Mouse (Mus musculus): ENCODE measurements at regions not wholly inside any gene's neighbourhood (a gene's known extent, or its start where the extent isn't known, plus 50 kb on each side); places are given as distances from the start of the nearest gene placed in this dataset.

- ATAC-seq: no peak
- WGBS: 68% methylated on average over 2 of the region's 2 CpGs
- Histone ChIP-seq H3K4me3 (ENCODE audit: low read length) (no peak overlapping the region), H3K4me1 (ENCODE audit: control insufficient read depth, insufficient read depth, low read depth, low read length) (peaks cover 7% of the 10 kb centered on the region), H3K9me3 (ENCODE audit: control insufficient read depth, low read length) (no peaks in the 10 kb centered on the region), H3K27me3 (replicated peaks; ENCODE audit: control insufficient read depth, insufficient read depth, low read length) (no peaks in the 10 kb centered on the region), H3K27ac (ENCODE audit: low read depth, low read length) (no peak overlapping the region), H3K36me3 (ENCODE audit: control insufficient read depth, insufficient read depth, low read length) (no peaks in the 10 kb centered on the region), H3K9ac (ENCODE audit: low read depth, low read length) (no peak overlapping the region), H3K4me2 (ENCODE audit: low read length) (no peak overlapping the region)
Measured at GRCm38 (mm10) chr2:33961566-33961965, 73.8 kb upstream of the Mvb12b start.

- no peak for ATAC-seq
- whole genome bisulfite sequencing: 68% methylated on average over 6 of the region's 6 CpGs
Measured at GRCm38 (mm10) chr2:33957754-33958153, 70.0 kb upstream of the Mvb12b start.

GRCm38 (mm10) chr2:33944301-33944700 is 56.6 kb upstream of the Mvb12b start:
- no peaks in the 10 kb centered on the region for H3K36me3 ChIP-seq (ENCODE audit: control insufficient read depth, insufficient read depth, low read length)
- no peaks in the 10 kb centered on the region for H3K4me1 ChIP-seq (ENCODE audit: control insufficient read depth, insufficient read depth, low read depth, low read length)
- H3K27me3 ChIP-seq (replicated peaks; ENCODE audit: control insufficient read depth, insufficient read depth, low read length): no peaks in the 10 kb centered on the region
- no peak overlapping the region for H3K4me2 ChIP-seq (ENCODE audit: low read length)
- WGBS: 75% methylated on average over 3 of the region's 3 CpGs
- H3K27ac ChIP-seq (ENCODE audit: low read depth, low read length): no peak overlapping the region
- no peak for ATAC-seq
- H3K9ac ChIP-seq (ENCODE audit: low read depth, low read length): no peak overlapping the region
- no peak overlapping the region for H3K4me3 ChIP-seq (ENCODE audit: low read length)
- no peaks in the 10 kb centered on the region for H3K9me3 ChIP-seq (ENCODE audit: control insufficient read depth, low read length)

More at GRCm38 (mm10) chr2:33957754-33958153, 70.0 kb upstream of the Mvb12b start:
- no peaks in the 10 kb centered on the region for H3K36me3 ChIP-seq (ENCODE audit: control insufficient read depth, insufficient read depth, low read length)
- no peak overlapping the region for H3K4me3 ChIP-seq (ENCODE audit: low read length)
- H3K4me2 ChIP-seq (ENCODE audit: low read length): no peak overlapping the region
- peaks cover 2% of the 10 kb centered on the region; the same call in 1 of the 2 replicates for H3K4me1 ChIP-seq (ENCODE audit: control insufficient read depth, insufficient read depth, low read depth, low read length)
- H3K9ac ChIP-seq (ENCODE audit: low read depth, low read length): no peak overlapping the region
- H3K27ac ChIP-seq (ENCODE audit: low read depth, low read length): no peak overlapping the region
- no peaks in the 10 kb centered on the region for H3K9me3 ChIP-seq (ENCODE audit: control insufficient read depth, low read length)
- H3K27me3 ChIP-seq (replicated peaks; ENCODE audit: control insufficient read depth, insufficient read depth, low read length): no peaks in the 10 kb centered on the region

- no peaks in the 10 kb centered on the region for H3K36me3 ChIP-seq (ENCODE audit: control insufficient read depth, insufficient read depth, low read length)
- no peak overlapping the region for H3K9ac ChIP-seq (ENCODE audit: low read depth, low read length)
- H3K27ac ChIP-seq (ENCODE audit: low read depth, low read length): no peak overlapping the region
- H3K4me3 ChIP-seq (ENCODE audit: low read length): no peak overlapping the region
- no peak overlapping the region for H3K4me2 ChIP-seq (ENCODE audit: low read length)
- 52% methylated on average over 2 of the region's 2 CpGs for WGBS
- no peak for ATAC-seq
- no peaks in the 10 kb centered on the region for H3K9me3 ChIP-seq (ENCODE audit: control insufficient read depth, low read length)
- H3K4me1 ChIP-seq (ENCODE audit: control insufficient read depth, insufficient read depth, low read depth, low read length): no peaks in the 10 kb centered on the region
- no peaks in the 10 kb centered on the region for H3K27me3 ChIP-seq (replicated peaks; ENCODE audit: control insufficient read depth, insufficient read depth, low read length)
Measured at GRCm38 (mm10) chr2:33942085-33942484, 54.3 kb upstream of the Mvb12b start.

- ATAC-seq: 0 out of 2 replicates have a peak, but pooled peaks have one; percentile 23
- no peak overlapping the region for H3K27ac ChIP-seq (ENCODE audit: low read depth, low read length)
- no peak overlapping the region for H3K9ac ChIP-seq (ENCODE audit: low read depth, low read length)
- no peak overlapping the region for H3K4me3 ChIP-seq (ENCODE audit: low read length)
- H3K27me3 ChIP-seq (replicated peaks; ENCODE audit: control insufficient read depth, insufficient read depth, low read length): no peaks in the 10 kb centered on the region
- no peaks in the 10 kb centered on the region for H3K36me3 ChIP-seq (ENCODE audit: control insufficient read depth, insufficient read depth, low read length)
- H3K4me1 ChIP-seq (ENCODE audit: control insufficient read depth, insufficient read depth, low read depth, low read length): no peaks in the 10 kb centered on the region
- no peaks in the 10 kb centered on the region for H3K9me3 ChIP-seq (ENCODE audit: control insufficient read depth, low read length)
- WGBS: 59% methylated on average over 11 of the region's 11 CpGs
- no peak overlapping the region for H3K4me2 ChIP-seq (ENCODE audit: low read length)
Measured at GRCm38 (mm10) chr2:33941316-33941715, 53.6 kb upstream of the Mvb12b start.

- 85% methylated on average over 4 of the region's 4 CpGs for WGBS
- Histone ChIP-seq H3K27ac (ENCODE audit: low read depth, low read length) (no peak overlapping the region), H3K36me3 (ENCODE audit: control insufficient read depth, insufficient read depth, low read length) (no peaks in the 10 kb centered on the region), H3K4me1 (ENCODE audit: control insufficient read depth, insufficient read depth, low read depth, low read length) (peaks cover 4% of the 10 kb centered on the region; the same call in 1 of the 2 replicates), H3K4me3 (ENCODE audit: low read length) (no peak overlapping the region), H3K4me2 (ENCODE audit: low read length) (no peak overlapping the region), H3K9ac (ENCODE audit: low read depth, low read length) (no peak overlapping the region), H3K27me3 (replicated peaks; ENCODE audit: control insufficient read depth, insufficient read depth, low read length) (no peaks in the 10 kb centered on the region), H3K9me3 (ENCODE audit: control insufficient read depth, low read length) (no peaks in the 10 kb centered on the region)
- no peak for ATAC-seq
Measured at GRCm38 (mm10) chr2:33939836-33940235, 52.1 kb upstream of the Mvb12b start.

Data from hindbrain, embryonic 16.5 days (tissue).